ENCODE assay signal across 9 mouse cellular contexts in the genomic region with DNA sequence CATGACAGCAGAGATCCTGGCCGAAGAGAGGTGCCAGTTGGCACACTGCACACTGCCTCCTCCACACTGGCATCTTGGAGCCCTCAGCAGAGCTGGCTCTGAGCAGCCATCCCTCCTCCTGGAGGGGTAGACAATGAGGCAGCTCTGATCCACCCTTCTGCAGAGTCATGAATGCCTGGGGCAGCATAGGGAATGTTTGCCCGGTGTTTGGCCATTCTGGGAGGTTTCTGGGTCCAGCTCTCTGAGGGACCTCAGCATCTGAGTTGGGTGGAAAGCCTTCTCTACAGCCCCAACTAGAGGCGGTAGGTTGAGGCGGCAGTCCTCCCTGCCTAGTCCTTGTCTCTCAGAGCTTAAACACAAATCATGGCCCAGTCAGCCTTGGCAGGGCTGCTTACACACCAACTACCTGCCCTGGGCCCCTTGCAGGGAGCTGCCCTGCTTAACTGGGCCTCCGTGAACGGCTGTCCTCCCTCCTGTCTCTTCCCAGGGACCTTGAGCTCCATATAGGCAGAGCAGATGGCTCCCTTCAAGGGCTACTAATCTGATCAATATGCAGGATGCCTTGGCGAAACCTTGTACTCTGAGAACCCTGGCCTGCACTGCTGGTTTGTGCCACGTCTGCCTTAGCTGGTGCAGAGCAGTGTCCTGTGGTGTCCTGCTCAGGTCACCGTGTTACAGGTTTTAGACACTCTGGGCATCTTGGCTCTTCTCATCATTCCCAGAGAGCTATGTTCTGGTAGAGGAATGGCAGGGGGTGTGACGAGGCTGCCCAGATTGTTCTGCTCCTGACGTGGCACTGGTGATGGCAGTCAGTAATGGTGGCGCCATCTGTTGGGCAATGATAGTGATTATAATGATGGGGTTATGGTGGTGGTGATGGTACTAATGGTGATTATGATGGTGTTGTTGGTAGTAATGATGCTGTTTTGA. TPM values are rescaled to one million over a fixed set of nuclear protein-coding genes. Genes with fewer than 3 reads are reported as not detected.
A peak's percentile ranks its signal among the peaks of the same experiment; 100 is the strongest.
DNase-seq lines count a peak whose midpoint lies in the region; ATAC-seq and TF ChIP-seq lines count a peak whose summit lies in the region.
"Had no signal": no experiment of that assay in that cellular context is flagged by ENCODE, and none has a peak within 500 bp of the region (broad histone marks: within the 10 kb centered on the region; RNA-seq: fewer than 3 reads in every experiment).

No protein-coding gene starts in this region.

- no peaks in the 10 kb centered on the region for H3K27me3 ChIP-seq in liver, embryonic 12.5 days (replicated peaks)
- no peaks in the 10 kb centered on the region for H3K27me3 ChIP-seq in liver, embryonic 14.5 days (ENCODE audit: control insufficient read depth, insufficient read depth, low read length)
- H3K27me3 ChIP-seq: embryonic facial prominence, embryonic 15.5 days had no signal

- DNase-seq in adrenal gland, postnatal 14 days, result peak; percentile 49
- no peak for DNase-seq in adrenal gland, adult 2 months
- DNase-seq in liver, result peak; percentile 36
- peak; percentile 32 for DNase-seq in brain, embryonic 18.5 days (ENCODE audit: low read depth, low spot score)
- DNase-seq in liver, embryonic 14.5 days (ENCODE audit: low read depth in 3 of 3, low spot score in 3 of 3), result peak in 1 of 3 experiments; percentile 16
- DNase-seq in adrenal gland, postnatal 4 days (ENCODE audit: low spot score in 2 of 2), result no peak
- DNase-seq in kidney, postnatal 14 days, result no peak

- TF ChIP-seq EP300 in liver, embryonic 14.5 days (IDR thresholded peaks at IDR 0.05; ENCODE audit: low read depth), result no peak

- H3K9me3 ChIP-seq in liver, embryonic 12.5 days (replicated peaks), result peaks cover 4% of the 10 kb centered on the region; the same call in 1 of the 2 replicates
- H3K9me3 ChIP-seq in liver, embryonic 14.5 days (ENCODE audit: control insufficient read depth, low read length), result no peaks in the 10 kb centered on the region
- H3K9me3 ChIP-seq: embryonic facial prominence, embryonic 15.5 days had no signal

- no peak overlapping the region for H3K9ac ChIP-seq in liver, embryonic 12.5 days
- no peak overlapping the region for H3K9ac ChIP-seq in liver, embryonic 14.5 days (replicated peaks)
- H3K9ac ChIP-seq: embryonic facial prominence, embryonic 15.5 days had no signal

- H3K4me2 ChIP-seq in liver, embryonic 12.5 days, result no peak overlapping the region
- H3K4me2 ChIP-seq in liver, embryonic 14.5 days (ENCODE audit: low read depth), result no peak overlapping the region
- H3K4me2 ChIP-seq: embryonic facial prominence, embryonic 15.5 days had no signal

- H3K4me3 ChIP-seq in liver, embryonic 12.5 days, result no peak overlapping the region
- H3K4me3 ChIP-seq in liver, embryonic 14.5 days (ENCODE audit: insufficient read depth in 1 of 2, low read depth in 2 of 2, low read length in 2 of 2), result no peak overlapping the region
- H3K4me3 ChIP-seq: embryonic facial prominence, embryonic 15.5 days had no signal

- peaks cover 52% of the 10 kb centered on the region for H3K36me3 ChIP-seq in liver, embryonic 12.5 days
- H3K36me3 ChIP-seq in liver, embryonic 14.5 days (replicated peaks; ENCODE audit: control insufficient read depth, insufficient read depth, low read depth), result no peaks in the 10 kb centered on the region
- H3K36me3 ChIP-seq: embryonic facial prominence, embryonic 15.5 days had no signal

- no peak for ATAC-seq in liver, embryonic 12.5 days
- ATAC-seq in liver, embryonic 14.5 days (ENCODE audit: insufficient read depth), result peak; percentile 26; the same call in 1 of the 2 replicates

- WGBS in liver, embryonic 12.5 days (ENCODE audit: insufficient replicate concordance), result 76% methylated on average over 12 of the region's 12 CpGs
- 68% methylated on average over 12 of the region's 12 CpGs for WGBS in liver, embryonic 14.5 days (ENCODE audit: insufficient replicate concordance)

- peak; percentile 68 for TF ChIP-seq CTCF in liver, embryonic 14.5 days (IDR thresholded peaks at IDR 0.05; ENCODE audit: low read depth)

- H3K4me1 ChIP-seq in liver, embryonic 12.5 days, result peaks cover 12% of the 10 kb centered on the region
- H3K4me1 ChIP-seq in liver, embryonic 14.5 days (replicated peaks; ENCODE audit: control insufficient read depth in 2 of 2, insufficient read depth in 2 of 2, low read length in 1 of 2), result no peaks in the 10 kb centered on the region

- H3K27ac ChIP-seq in liver, embryonic 12.5 days, result no peak overlapping the region
- H3K27ac ChIP-seq in liver, embryonic 14.5 days, result no peak overlapping the region
- H3K27ac ChIP-seq: embryonic facial prominence, embryonic 15.5 days had no signal

RNA-seq across cellular contexts. Expression of a gene that starts 50.3 kb away (rescaled TPM):
- total RNA-seq in adrenal gland, postnatal 14 days (2021), result 85.5 and 86.2 TPM in 2 replicates
- total RNA-seq in adrenal gland, adult 2 months (2021), result 10 to 100 TPM; 85.2 to 98.2 TPM
- polyA plus RNA-seq in adrenal gland, adult 2 months (2012; rRNA removed), result 45.9 and 57.8 TPM in 2 replicates
- polyA plus RNA-seq in liver, embryonic 12.5 days (2016; fragmentation: Nextera tagmentation; extraction: Ambion mirVana), result 34.5 and 36.0 TPM in 2 replicates
- 10.2 and 10.9 TPM in 2 replicates for polyA plus RNA-seq in liver, embryonic 14.5 days (2012; rRNA removed)
- polyA plus RNA-seq in liver, embryonic 14.5 days (2014; fragmentation: Nextera tagmentation; extraction: Ambion mirVana), result 13.9 and 14.9 TPM in 2 replicates
- total RNA-seq in adrenal gland, postnatal 4 days (2021), result 100 to 1,000 TPM; 110 to 111 TPM

RNA-seq across cellular contexts. Expression of a gene that starts 59.1 kb away (rescaled TPM):
- 14.5 and 23.9 TPM in 2 replicates for total RNA-seq in adrenal gland, postnatal 14 days (2021)
- 10 to 100 TPM; 11.2 to 13.1 TPM for total RNA-seq in adrenal gland, adult 2 months (2021)
- polyA plus RNA-seq in adrenal gland, adult 2 months (2012; rRNA removed), result 6.0 and 6.7 TPM in 2 replicates
- polyA plus RNA-seq in liver, embryonic 12.5 days (2016; fragmentation: Nextera tagmentation; extraction: Ambion mirVana), result 5.7 and 6.0 TPM in 2 replicates
- polyA plus RNA-seq in liver, embryonic 14.5 days (2012; rRNA removed), result 4.0 and 4.9 TPM in 2 replicates
- polyA plus RNA-seq in liver, embryonic 14.5 days (2014; fragmentation: Nextera tagmentation; extraction: Ambion mirVana), result 1.9 and 3.2 TPM in 2 replicates
- total RNA-seq in adrenal gland, postnatal 4 days (2021), result 10 to 100 TPM in 1 of 2 experiments, 1 to 10 TPM in 1; 9.0 to 11.5 TPM

Comparison
In these comparisons a context has a peak if more than half of its experiments do, and no peak if none do; other contexts are left out.
1. DNase-seq: peak in adrenal gland, postnatal 14 days (single experiment), liver (single experiment) and brain, embryonic 18.5 days (single experiment); none in adrenal gland, adult 2 months (single experiment), adrenal gland, postnatal 4 days (0 of 2) and kidney, postnatal 14 days (single experiment).